In the genomic region with DNA sequence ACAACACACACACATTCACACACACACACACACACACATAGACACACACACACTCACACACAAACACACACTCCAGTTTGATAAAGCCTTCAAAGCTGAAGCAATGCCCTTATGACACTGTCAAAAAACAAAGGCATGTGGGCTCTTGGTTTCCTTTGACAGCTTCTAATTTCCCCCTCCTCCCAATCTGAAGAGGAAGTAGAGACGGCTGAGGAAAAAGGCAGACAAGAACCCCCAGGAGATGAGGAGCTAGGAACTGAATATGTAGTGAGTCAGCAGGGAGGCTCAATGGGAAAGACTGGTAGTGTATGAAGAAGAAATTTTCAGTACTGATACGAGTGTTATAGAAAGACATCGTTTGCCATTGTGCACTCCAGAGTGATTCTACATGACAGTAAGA, we compare ENCODE assay signal across 20 mouse cellular contexts.
DNase-seq lines count a peak whose midpoint lies in the region; ATAC-seq lines count a peak whose summit lies in the region.
"Had no signal": no experiment of that assay in that cellular context is flagged by ENCODE, and none has a peak within 500 bp of the region (broad histone marks: within the 10 kb centered on the region; RNA-seq: fewer than 3 reads in every experiment).

No protein-coding gene starts in this region.

- H3K4me3 ChIP-seq in forebrain, embryonic 14.5 days (ENCODE audit: low read depth, low read length) = no peak overlapping the region
- H3K4me3 ChIP-seq in forebrain, embryonic 10.5 days = no peak overlapping the region
- no peak overlapping the region for H3K4me3 ChIP-seq in midbrain, embryonic 11.5 days (ENCODE audit: low read depth, low read length)
- H3K4me3 ChIP-seq in midbrain, embryonic 10.5 days = no peak overlapping the region
- no peak overlapping the region for H3K4me3 ChIP-seq in midbrain, embryonic 12.5 days
- H3K4me3 ChIP-seq: hindbrain, embryonic 15.5 days; left cerebral cortex, adult 2 months; limb, embryonic 10.5 days had no signal

- H3K4me1 ChIP-seq in forebrain, embryonic 14.5 days (ENCODE audit: control insufficient read depth, insufficient read depth, low read length) = 0 out of 2 replicates have a peak, but pooled peaks cover under 1% of the 10 kb centered on the region
- peaks cover 15% of the 10 kb centered on the region for H3K4me1 ChIP-seq in forebrain, embryonic 10.5 days
- 0 out of 2 replicates have a peak, but pooled peaks cover 2% of the 10 kb centered on the region for H3K4me1 ChIP-seq in midbrain, embryonic 11.5 days (ENCODE audit: control insufficient read depth, insufficient read depth, low read length)
- peaks cover 5% of the 10 kb centered on the region for H3K4me1 ChIP-seq in midbrain, embryonic 10.5 days
- H3K4me1 ChIP-seq in midbrain, embryonic 12.5 days = peaks cover 9% of the 10 kb centered on the region

- DNase-seq in forebrain, embryonic 14.5 days (ENCODE audit: low spot score) = no peak
- DNase-seq in forebrain, embryonic 10.5 days (ENCODE audit: extremely low spot score, low spot score) = no peak
- DNase-seq in midbrain, embryonic 11.5 days (ENCODE audit: low spot score, missing footprints) = peak; percentile 75
- DNase-seq in midbrain, embryonic 10.5 days (ENCODE audit: low spot score) = no peak
- no peak for DNase-seq in left cerebral cortex, adult 9 months (ENCODE audit: low spot score in 2 of 2)
- DNase-seq in frontal cortex, adult 2 months (ENCODE audit: extremely low spot score in 1 of 2, low spot score in 1 of 2) = no peak
- DNase-seq: cerebellum, adult 18-20 months; cerebellum, postnatal 36 days; gastrocnemius, postnatal 14 days; kidney, postnatal 4 days; layer of hippocampus, adult 9-11 months; lung, embryonic 14.5 days; lung, postnatal 4 days; thymus, postnatal 14 days had no signal

- no peak overlapping the region for H3K9ac ChIP-seq in forebrain, embryonic 14.5 days (ENCODE audit: low read length)
- no peak overlapping the region for H3K9ac ChIP-seq in midbrain, embryonic 11.5 days (ENCODE audit: low read length)
- H3K9ac ChIP-seq in midbrain, embryonic 12.5 days (replicated peaks) = no peak overlapping the region
- H3K9ac ChIP-seq: hindbrain, embryonic 15.5 days; lung, embryonic 14.5 days had no signal

- H3K27me3 ChIP-seq in forebrain, embryonic 14.5 days (replicated peaks; ENCODE audit: control insufficient read depth, insufficient read depth, low read length) = no peaks in the 10 kb centered on the region
- peaks cover 35% of the 10 kb centered on the region for H3K27me3 ChIP-seq in forebrain, embryonic 10.5 days (ENCODE audit: poor library complexity, severe bottlenecking)
- no peaks in the 10 kb centered on the region for H3K27me3 ChIP-seq in midbrain, embryonic 11.5 days (ENCODE audit: control insufficient read depth, insufficient read depth, low read length)
- no peaks in the 10 kb centered on the region for H3K27me3 ChIP-seq in midbrain, embryonic 10.5 days (ENCODE audit: low read depth, poor library complexity, severe bottlenecking)
- no peaks in the 10 kb centered on the region for H3K27me3 ChIP-seq in midbrain, embryonic 12.5 days
- H3K27me3 ChIP-seq: hindbrain, embryonic 15.5 days had no signal

- no peaks in the 10 kb centered on the region for H3K9me3 ChIP-seq in forebrain, embryonic 14.5 days (replicated peaks; ENCODE audit: control insufficient read depth, low read length)
- no peaks in the 10 kb centered on the region for H3K9me3 ChIP-seq in forebrain, embryonic 10.5 days
- H3K9me3 ChIP-seq in midbrain, embryonic 11.5 days (ENCODE audit: control insufficient read depth, low read length) = no peaks in the 10 kb centered on the region
- H3K9me3 ChIP-seq in midbrain, embryonic 10.5 days (replicated peaks) = no peaks in the 10 kb centered on the region
- no peaks in the 10 kb centered on the region for H3K9me3 ChIP-seq in midbrain, embryonic 12.5 days
- H3K9me3 ChIP-seq: G1E; hindbrain, embryonic 15.5 days; limb, embryonic 10.5 days had no signal

- H3K36me3 ChIP-seq in forebrain, embryonic 14.5 days (ENCODE audit: control insufficient read depth, insufficient read depth, low read length) = no peaks in the 10 kb centered on the region
- H3K36me3 ChIP-seq in forebrain, embryonic 10.5 days (replicated peaks) = no peaks in the 10 kb centered on the region
- no peaks in the 10 kb centered on the region for H3K36me3 ChIP-seq in midbrain, embryonic 11.5 days (ENCODE audit: control insufficient read depth, insufficient read depth, low read length)
- H3K36me3 ChIP-seq in midbrain, embryonic 10.5 days = no peaks in the 10 kb centered on the region
- H3K36me3 ChIP-seq in midbrain, embryonic 12.5 days = no peaks in the 10 kb centered on the region
- H3K36me3 ChIP-seq: G1E; hindbrain, embryonic 15.5 days; limb, embryonic 10.5 days had no signal

- no peak overlapping the region for H3K27ac ChIP-seq in forebrain, embryonic 14.5 days (ENCODE audit: low read depth, low read length)
- H3K27ac ChIP-seq in forebrain, embryonic 10.5 days = no peak overlapping the region
- H3K27ac ChIP-seq in midbrain, embryonic 11.5 days (ENCODE audit: low read depth, low read length) = no peak overlapping the region
- H3K27ac ChIP-seq in midbrain, embryonic 10.5 days (replicated peaks) = no peak overlapping the region
- H3K27ac ChIP-seq in midbrain, embryonic 12.5 days (replicated peaks) = no peak overlapping the region
- H3K27ac ChIP-seq: hindbrain, embryonic 15.5 days; left cerebral cortex, adult 2 months; limb, embryonic 10.5 days had no signal

- ATAC-seq in forebrain, embryonic 14.5 days = 0 out of 2 replicates have a peak, but pooled peaks have one; percentile 18
- peak; percentile 38; the same call in 1 of the 2 replicates for ATAC-seq in midbrain, embryonic 11.5 days (ENCODE audit: low FRiP score)
- ATAC-seq in midbrain, embryonic 12.5 days (ENCODE audit: low FRiP score, low read depth) = peak; percentile 72
- ATAC-seq: intestine, embryonic 16.5 days had no signal

- H3K4me2 ChIP-seq in forebrain, embryonic 14.5 days (ENCODE audit: low read length) = no peak overlapping the region
- no peak overlapping the region for H3K4me2 ChIP-seq in midbrain, embryonic 11.5 days
- H3K4me2 ChIP-seq in midbrain, embryonic 12.5 days (replicated peaks) = no peak overlapping the region
- H3K4me2 ChIP-seq: hindbrain, embryonic 15.5 days; lung, embryonic 14.5 days had no signal

- 65% methylated on average over 3 of the region's 3 CpGs for WGBS in forebrain, embryonic 14.5 days
- WGBS in forebrain, embryonic 10.5 days = 75% methylated on average over 3 of the region's 3 CpGs
- WGBS in midbrain, embryonic 11.5 days = 74% methylated on average over 3 of the region's 3 CpGs
- 74% methylated on average over 3 of the region's 3 CpGs for WGBS in midbrain, embryonic 10.5 days
- 61% methylated on average over 3 of the region's 3 CpGs for WGBS in midbrain, embryonic 12.5 days

Comparison
In these comparisons a context has a peak if more than half of its experiments do, and no peak if none do; other contexts are left out.
1. ATAC-seq: peak in every context shown above with its lines; median percentile 72 in midbrain, embryonic 12.5 days; 38 in midbrain, embryonic 11.5 days; 18 in forebrain, embryonic 14.5 days.